Mouse (Mus musculus) right cerebral cortex, postnatal 4 days (tissue): ENCODE results near the gene Batf3.
A peak's percentile ranks its signal among the peaks of the same experiment; 100 is the strongest.
"Not testable (repeated sequence)": the region's sequence is repeated elsewhere in the genome, so short reads cannot be mapped to it uniquely, and the experiment has no call there.

ENCODE experiments used
- DNase-seq: peaks from one replicate; pipeline ENCODE4 v3.0.0-alpha.2; 2022

The Batf3 gene

GRCm38 (mm10) chr1:191135406-191135805, 37.8 kb downstream of the Batf3 start:
- DNase-seq: no peak

DNA sequence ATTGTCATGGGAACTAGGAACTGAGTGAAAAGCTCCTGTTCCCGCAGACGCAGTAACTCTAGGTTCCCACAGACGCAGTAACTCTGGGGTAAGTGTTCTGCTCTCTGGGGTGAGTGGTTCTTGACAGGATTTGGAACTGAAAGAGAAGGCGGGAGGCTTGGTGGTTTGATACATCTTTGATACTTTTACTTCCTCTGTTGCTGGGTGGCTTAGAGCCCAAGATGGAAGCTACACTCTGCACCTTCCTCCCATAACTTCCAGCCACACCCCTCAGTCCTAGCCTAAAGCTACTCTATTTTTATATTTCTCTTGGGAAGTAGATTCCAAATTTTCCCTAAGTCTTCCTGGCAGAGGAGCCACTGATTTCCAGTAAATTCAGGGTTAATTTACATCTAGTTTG, 40.8 kb downstream of the Batf3 start:
- DNase-seq: no peak

DNA sequence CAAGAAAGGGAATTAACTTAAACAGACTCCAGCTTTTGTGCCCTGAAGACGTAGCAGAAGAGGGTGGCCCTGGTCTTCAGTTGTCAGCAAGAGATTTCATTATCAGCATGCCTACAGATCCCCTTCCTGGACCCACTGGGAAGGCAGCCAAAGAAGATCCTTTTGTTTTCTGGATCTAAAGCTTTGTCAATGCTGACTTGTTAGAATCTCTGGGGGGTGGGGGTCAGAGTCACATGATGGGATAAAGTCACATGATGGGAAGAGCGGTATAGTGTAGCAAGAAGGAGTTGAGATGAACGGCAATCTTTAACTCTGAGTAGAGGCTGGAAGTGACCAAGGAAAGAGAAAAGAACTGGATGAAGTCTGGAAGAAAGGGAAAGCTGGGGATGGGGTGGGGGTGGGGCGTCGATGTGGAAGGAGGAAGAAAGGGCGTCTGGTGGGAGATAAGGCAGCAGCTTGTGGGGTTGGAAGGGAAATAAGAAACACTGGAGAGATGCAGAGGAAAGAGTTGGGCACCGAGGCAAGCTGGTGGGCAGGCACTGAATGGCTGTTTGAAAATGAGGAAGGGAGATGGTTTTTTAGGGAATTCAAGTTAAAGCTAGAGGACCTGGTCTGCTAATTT, 41.3 kb downstream of the Batf3 start:
- DNase-seq: no peak

GRCm38 (mm10) chr1:191140983-191141382, 43.3 kb downstream of the Batf3 start:
- no peak for DNase-seq

DNA sequence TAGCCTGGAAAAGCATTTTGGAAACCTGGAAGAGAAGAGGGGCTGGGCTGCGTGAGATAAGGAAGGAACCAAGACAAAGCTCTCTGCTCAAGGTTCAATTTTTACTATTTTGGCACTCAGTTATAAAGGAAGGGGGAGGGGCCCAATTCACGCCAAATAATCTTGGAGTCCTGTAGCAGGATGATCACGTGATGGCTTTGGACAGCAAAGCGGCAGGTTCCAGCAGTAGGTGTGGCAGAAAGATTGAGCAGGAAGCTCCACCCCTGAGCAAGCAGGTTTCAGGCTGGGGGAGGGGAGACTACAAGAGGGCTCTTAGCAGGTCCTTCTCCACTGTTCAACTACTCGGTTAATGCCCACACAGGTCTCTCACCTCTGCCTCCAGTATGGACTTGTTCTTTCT, 51.8 kb downstream of the Batf3 start:
- not testable (repeated sequence) for DNase-seq

DNA sequence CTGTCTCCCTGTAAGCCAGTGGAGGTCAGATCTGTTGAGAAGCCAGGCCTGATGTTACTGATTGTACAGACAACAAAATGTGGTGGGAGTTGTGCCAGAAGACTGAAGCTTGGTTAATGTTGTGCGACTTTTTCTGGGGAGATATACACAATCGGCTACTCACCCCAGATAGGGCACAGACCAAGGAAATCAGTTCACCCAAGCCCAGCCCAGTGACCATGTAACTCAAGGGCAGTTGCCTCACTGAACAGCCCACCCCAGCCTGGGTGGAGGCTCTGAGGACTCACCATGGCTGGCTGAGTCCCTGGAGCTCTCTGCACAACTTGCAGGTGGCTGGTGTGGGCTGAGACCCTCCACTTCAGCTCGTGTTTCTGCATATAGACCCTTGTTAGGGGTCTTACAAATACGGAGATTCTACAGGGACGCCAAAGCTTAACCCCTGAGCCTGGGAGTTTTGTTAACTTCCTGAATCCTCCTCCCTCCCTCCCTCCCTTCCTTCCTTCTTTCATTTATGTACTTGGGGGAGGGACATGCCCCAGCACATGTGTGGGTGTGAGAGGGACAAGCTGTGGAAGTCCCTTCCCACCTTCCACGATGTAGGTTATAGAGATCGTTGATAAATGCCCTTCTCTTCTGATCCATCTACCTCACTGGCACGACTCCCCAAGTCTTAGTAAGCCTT, 53.4 kb downstream of the Batf3 start:
- no peak for DNase-seq

- DNase-seq: peak; percentile 10
Measured at GRCm38 (mm10) chr1:191153052-191153451, 55.4 kb downstream of the Batf3 start.

- no peak for DNase-seq
Measured at GRCm38 (mm10) chr1:191154314-191154713, 56.7 kb downstream of the Batf3 start.
